Mouse (Mus musculus) bone marrow macrophage, adult 2 months (primary cell): Measurements from ENCODE around the gene Tecpr2.

Experiments
- CTCF ChIP-seq: IDR thresholded peaks from 2 replicates; pipeline ENCODE4 v1.5.1; 2012; ENCODE audit warnings: low read depth, mild to moderate bottlenecking, low read length, moderate library complexity
- POLR2A ChIP-seq: IDR thresholded peaks from 2 replicates; pipeline ENCODE4 v1.6.1; 2012; ENCODE audit warnings: mild to moderate bottlenecking, low read depth, low read length, borderline replicate concordance

DNA sequence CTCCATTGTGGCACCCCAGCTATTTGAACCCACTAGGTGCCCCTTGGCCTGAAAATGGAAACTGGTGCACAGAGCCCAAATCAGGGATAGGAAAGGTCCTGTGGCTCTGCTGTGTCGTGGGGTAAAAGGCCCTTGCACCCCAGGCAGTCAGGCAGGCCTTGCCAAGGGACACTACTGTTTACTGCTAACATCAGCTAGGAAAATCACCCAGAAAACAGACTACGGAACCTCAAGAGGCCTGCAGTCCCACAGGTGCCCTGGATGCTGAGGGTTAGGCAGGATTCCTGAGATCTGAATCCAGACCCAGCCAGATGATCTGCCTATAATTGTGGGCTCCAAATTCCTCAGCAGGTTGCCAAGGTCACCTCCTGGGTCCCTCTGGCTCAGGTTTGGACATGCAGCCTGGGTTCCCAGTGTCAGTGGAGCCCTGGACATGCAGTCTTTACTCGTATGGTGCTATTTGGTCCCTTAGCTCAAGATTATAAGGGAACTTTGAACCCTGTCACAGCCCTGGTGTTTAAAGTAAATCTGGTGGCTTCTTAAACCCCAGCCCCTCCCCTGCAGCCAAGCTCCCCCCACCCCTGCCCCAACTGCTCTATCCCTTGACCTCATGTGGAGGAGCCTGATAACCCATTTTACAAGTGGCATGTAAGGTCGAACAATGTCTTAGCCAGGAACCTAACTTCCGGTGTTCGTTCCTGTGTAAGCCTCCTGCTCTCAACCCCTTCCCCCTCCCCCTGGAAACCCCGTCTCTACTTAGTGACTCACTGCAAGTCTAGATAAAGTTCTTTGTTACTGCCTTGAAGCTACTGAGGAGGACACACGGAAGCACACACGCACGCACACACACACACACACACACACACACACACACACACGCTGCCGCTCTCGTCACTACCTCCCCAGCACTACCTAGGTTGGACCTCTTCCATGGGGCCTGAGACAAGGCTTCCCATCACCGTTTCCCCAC is 118.4 kb downstream of the Tecpr2 start:
- TF ChIP-seq POLR2A = no peak
- no peak for TF ChIP-seq CTCF
